Mouse (Mus musculus) hindbrain, embryonic 11.5 days (tissue): ENCODE results near the gene Gnai2. TPM values are rescaled to one million over a fixed set of nuclear protein-coding genes. Genes with fewer than 3 reads are reported as not detected.
A peak's percentile ranks its signal among the peaks of the same experiment; 100 is the strongest.

Source experiments
- ATAC-seq: fragments of 200-750 bp; cut with Nextera tagmentation; 2 replicates; pipeline ENCODE4 v1.8.0; 2017; ENCODE audit warnings: mild to moderate bottlenecking, moderate TSS enrichment, moderate library complexity; ENCODE audit not compliant: low FRiP score
- DNase-seq: peaks from one replicate; pipeline ENCODE4 v3.0.0-alpha.2; 2015; ENCODE audit warnings: low spot score
- H3K27ac ChIP-seq: fragments of 300-500 bp; sonication (generic); 2 replicates; pipeline ENCODE4 v1.5.1; 2014; ENCODE audit warnings: mild to moderate bottlenecking, low read depth, low read length
- H3K27me3 ChIP-seq: fragments of 300-500 bp; sonication (generic); 2 replicates; pipeline ENCODE4 v1.6.1; 2014; ENCODE audit warnings: mild to moderate bottlenecking, low read length, moderate library complexity, mixed read lengths; ENCODE audit not compliant: control insufficient read depth, insufficient read depth
- H3K36me3 ChIP-seq: fragments of 300-500 bp; sonication (generic); 2 replicates; pipeline ENCODE4 v1.6.1; 2014; ENCODE audit warnings: mild to moderate bottlenecking, low read length, moderate library complexity, mixed read lengths; ENCODE audit not compliant: control insufficient read depth, insufficient read depth
- H3K4me1 ChIP-seq: fragments of 300-500 bp; sonication (generic); replicated peaks from 2 replicates; pipeline ENCODE4 v1.6.1; 2014; ENCODE audit warnings: low read length, mixed read lengths; ENCODE audit not compliant: control insufficient read depth, insufficient read depth
- H3K4me2 ChIP-seq: fragments of 300-500 bp; sonication (generic); replicated peaks from 2 replicates; pipeline ENCODE4 v1.6.1; 2014; ENCODE audit warnings: mild to moderate bottlenecking, low read depth, low read length
- H3K4me3 ChIP-seq: fragments of 300-500 bp; sonication (generic); 2 replicates; pipeline ENCODE4 v1.5.1; 2014; ENCODE audit warnings: low read depth, low read length
- H3K9ac ChIP-seq: fragments of 300-500 bp; sonication (generic); 2 replicates; pipeline ENCODE4 v1.6.1; 2014; ENCODE audit warnings: low read depth, low read length
- H3K9me3 ChIP-seq: fragments of 300-500 bp; sonication (generic); 2 replicates; pipeline ENCODE4 v1.6.1; 2016; ENCODE audit warnings: low read length; ENCODE audit not compliant: control insufficient read depth
- WGBS: fragments of 180-500 bp; shearing (Covaris S2); extraction: QIAGEN DNeasy Blood & Tissue Kit; methylation state at CpG from one replicate; pipeline ENCODE4 v1.1.7; 2014; 5-methylcytosine and 5-hydroxymethylcytosine counted together
- polyA plus RNA-seq: library from polyadenylated mRNA; unstranded; fragments of >200 nt; fragmentation: Nextera tagmentation; extraction: Ambion mirVana; gene quantifications from 2 replicates; pipeline ENCODE4 v1.2.1, GENCODE M21; 2014

Gene Gnai2
- polyA plus RNA-seq, 1 experiment from 2014 or later: 529 TPM

DNA sequence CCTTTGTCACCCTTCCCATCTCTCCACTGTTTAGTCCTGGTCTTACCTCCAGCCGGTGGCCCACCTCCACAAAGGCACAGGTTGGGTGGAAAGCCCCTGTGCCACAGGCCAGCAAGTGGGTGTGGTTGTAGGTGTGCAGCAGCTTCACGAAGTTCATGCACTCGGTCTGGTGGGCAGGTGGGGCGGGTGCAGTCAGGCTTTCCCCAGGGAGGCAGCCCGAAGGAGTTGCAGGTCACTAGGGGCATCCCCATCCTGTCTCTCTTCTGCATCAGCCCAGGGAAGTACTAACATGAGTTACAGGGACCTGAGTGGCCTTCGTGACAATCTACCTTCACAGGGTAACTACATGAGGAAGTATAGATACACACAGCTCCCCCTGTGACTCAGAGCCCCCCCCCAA, 31.9 kb downstream of the Gnai2 start:
- H3K36me3 ChIP-seq: no peaks in the 10 kb centered on the region
- no peak for ATAC-seq
- H3K4me3 ChIP-seq: no peak overlapping the region
- no peak for DNase-seq
- no peak overlapping the region for H3K4me2 ChIP-seq
- no peak overlapping the region for H3K27ac ChIP-seq
- no peaks in the 10 kb centered on the region for H3K9me3 ChIP-seq
- 75% methylated on average over 6 of the region's 6 CpGs for WGBS
- H3K4me1 ChIP-seq: peaks cover 16% of the 10 kb centered on the region
- no peaks in the 10 kb centered on the region for H3K27me3 ChIP-seq
- no peak overlapping the region for H3K9ac ChIP-seq

DNA sequence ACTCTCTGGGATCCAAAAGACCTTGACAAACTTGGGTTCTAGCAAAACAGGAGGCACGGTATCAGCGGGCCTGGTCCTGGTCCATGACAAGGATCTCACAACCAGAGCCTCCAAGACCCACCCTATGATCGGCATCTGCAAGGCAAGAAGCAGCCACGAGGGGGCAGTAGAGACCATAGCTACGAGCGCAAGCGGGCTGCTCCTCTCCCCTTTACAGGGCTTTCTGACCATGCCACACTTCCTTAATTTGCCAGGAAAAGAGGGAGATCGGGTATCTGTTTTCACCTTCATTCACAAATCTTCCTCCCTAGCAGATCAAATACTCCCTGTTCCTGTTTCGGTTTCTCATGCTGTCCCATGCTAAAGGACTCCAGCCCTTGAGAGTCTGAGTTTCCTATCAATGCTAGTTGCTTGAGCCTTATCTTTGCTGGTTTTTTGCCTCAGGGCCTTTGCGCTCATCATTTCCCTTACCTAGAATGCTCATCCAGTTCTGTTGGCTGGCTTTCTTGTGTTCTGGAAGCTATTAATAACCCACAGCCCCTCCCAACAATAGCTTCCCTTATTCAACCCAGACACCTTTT, 33.0 kb downstream of the Gnai2 start:
- no peak overlapping the region for H3K27ac ChIP-seq

DNA sequence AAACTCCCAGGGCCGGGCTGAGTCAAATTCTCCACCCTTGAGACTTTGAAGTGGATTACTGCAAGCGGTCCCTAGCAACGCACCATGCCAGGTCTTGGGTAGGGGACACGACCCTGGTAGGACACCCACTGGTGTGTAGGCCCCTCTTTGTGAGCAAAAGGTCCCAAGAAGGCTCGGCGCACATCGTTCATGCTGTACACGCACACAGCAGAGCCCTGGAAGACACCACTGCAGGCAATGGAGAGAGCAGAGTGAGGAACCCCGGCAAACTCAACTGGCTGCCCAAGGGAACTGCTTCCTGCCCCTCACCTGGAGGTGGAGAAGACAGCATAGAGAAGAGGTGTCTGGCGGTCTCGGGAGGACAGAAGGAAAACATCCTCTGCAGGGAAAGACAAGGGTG, 33.9 kb downstream of the Gnai2 start:
- no peaks in the 10 kb centered on the region for H3K36me3 ChIP-seq
- no peaks in the 10 kb centered on the region for H3K27me3 ChIP-seq
- ATAC-seq: no peak
- DNase-seq: no peak
- 92% methylated on average over 11 of the region's 11 CpGs for WGBS
- no peak overlapping the region for H3K27ac ChIP-seq
- H3K9ac ChIP-seq: no peak overlapping the region
- H3K9me3 ChIP-seq: no peaks in the 10 kb centered on the region
- peaks cover 13% of the 10 kb centered on the region for H3K4me1 ChIP-seq
- H3K4me3 ChIP-seq: no peak overlapping the region
- H3K4me2 ChIP-seq: no peak overlapping the region

More for the DNA sequence above, 33.0 kb downstream of the Gnai2 start:
- 12% methylated on average over 10 of the region's 10 CpGs for WGBS
- H3K27me3 ChIP-seq: no peaks in the 10 kb centered on the region
- H3K9ac ChIP-seq: no peak overlapping the region
- H3K36me3 ChIP-seq: no peaks in the 10 kb centered on the region
- H3K4me3 ChIP-seq: no peak overlapping the region
- H3K4me2 ChIP-seq: no peak overlapping the region
- peak; percentile 34; the same call in 1 of the 2 replicates for ATAC-seq
- peak; percentile 98 for DNase-seq
- no peaks in the 10 kb centered on the region for H3K9me3 ChIP-seq
- H3K4me1 ChIP-seq: peaks cover 13% of the 10 kb centered on the region

DNA sequence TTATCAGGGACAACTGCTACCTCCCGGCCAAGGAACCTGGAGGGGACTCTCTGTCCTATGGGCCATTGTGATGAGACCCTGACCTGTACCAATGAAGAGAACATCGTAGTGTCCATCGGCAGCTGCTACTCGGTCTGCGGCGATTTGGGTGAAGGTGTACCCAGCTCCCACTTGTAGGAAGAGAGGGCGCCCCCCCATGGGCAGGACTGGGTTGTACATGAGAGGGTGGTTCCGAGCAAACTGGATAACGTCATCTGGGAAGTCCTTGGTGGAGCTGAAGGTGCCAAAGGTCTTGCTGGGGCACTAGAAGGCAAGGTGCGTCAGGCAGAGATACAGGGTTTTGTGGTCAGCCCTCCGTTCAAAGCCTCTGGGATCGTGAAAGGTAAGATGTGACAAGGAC, 34.4 kb downstream of the Gnai2 start:
- 82% methylated on average over 12 of the region's 12 CpGs for WGBS
- no peak overlapping the region for H3K27ac ChIP-seq
- no peak overlapping the region for H3K9ac ChIP-seq
- peaks cover 13% of the 10 kb centered on the region for H3K4me1 ChIP-seq
- no peaks in the 10 kb centered on the region for H3K9me3 ChIP-seq
- H3K4me2 ChIP-seq: no peak overlapping the region
- ATAC-seq: no peak
- no peak for DNase-seq
- H3K4me3 ChIP-seq: no peak overlapping the region
- H3K36me3 ChIP-seq: no peaks in the 10 kb centered on the region
- no peaks in the 10 kb centered on the region for H3K27me3 ChIP-seq

DNA sequence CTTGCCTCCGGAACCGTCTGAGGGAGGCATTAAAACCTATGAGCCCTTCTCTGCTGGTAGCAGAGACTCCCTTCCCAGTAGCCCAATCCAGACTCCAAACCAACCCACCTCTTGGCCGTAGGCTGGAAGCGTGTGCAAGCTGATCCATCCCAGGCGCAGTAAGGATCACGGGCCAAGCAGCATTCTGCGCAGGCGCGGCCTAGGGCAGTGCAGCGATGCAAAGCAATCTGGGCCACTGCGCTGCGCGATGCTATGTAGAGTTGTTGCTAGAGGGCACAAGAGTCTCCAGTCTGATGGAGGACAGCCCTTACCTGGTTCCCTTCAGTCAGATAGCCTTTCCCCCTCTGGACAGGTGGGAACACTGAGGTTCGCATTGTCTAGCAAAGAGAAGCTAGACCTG, 35.3 kb downstream of the Gnai2 start:
- H3K9me3 ChIP-seq: no peaks in the 10 kb centered on the region
- peaks cover 10% of the 10 kb centered on the region for H3K4me1 ChIP-seq
- H3K27ac ChIP-seq: no peak overlapping the region
- no peak overlapping the region for H3K9ac ChIP-seq
- no peak for DNase-seq
- WGBS: 71% methylated on average over 14 of the region's 14 CpGs
- no peaks in the 10 kb centered on the region for H3K27me3 ChIP-seq
- H3K36me3 ChIP-seq: no peaks in the 10 kb centered on the region
- no peak overlapping the region for H3K4me2 ChIP-seq
- ATAC-seq: no peak
- no peak overlapping the region for H3K4me3 ChIP-seq

DNA sequence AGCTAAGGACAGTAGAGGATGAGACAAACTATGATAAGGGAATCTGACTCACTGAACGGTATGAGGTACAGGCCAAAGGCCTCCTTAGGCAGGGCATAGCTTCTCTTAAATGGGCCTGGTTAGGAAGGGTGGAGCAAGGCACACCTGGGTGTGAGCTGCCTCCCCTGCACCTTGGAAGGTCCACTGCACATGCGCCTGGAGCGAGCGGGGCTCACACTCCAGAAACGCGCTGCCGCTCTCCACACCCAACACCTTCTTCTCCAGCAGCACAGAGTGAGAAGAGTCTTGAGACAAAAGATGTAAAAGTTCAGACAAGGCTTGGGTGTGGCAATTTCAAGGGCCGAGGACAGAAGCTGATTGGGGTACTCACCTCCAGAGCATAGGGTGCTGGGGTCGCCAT, 35.7 kb downstream of the Gnai2 start:
- no peaks in the 10 kb centered on the region for H3K9me3 ChIP-seq
- H3K4me1 ChIP-seq: peaks cover 7% of the 10 kb centered on the region; the same call in 1 of the 2 replicates
- H3K4me3 ChIP-seq: no peak overlapping the region
- no peak overlapping the region for H3K27ac ChIP-seq
- WGBS: 92% methylated on average over 9 of the region's 9 CpGs
- no peaks in the 10 kb centered on the region for H3K27me3 ChIP-seq
- DNase-seq (no peak), ATAC-seq (no peak)
- no peak overlapping the region for H3K9ac ChIP-seq
- no peak overlapping the region for H3K4me2 ChIP-seq
- H3K36me3 ChIP-seq: no peaks in the 10 kb centered on the region

DNA sequence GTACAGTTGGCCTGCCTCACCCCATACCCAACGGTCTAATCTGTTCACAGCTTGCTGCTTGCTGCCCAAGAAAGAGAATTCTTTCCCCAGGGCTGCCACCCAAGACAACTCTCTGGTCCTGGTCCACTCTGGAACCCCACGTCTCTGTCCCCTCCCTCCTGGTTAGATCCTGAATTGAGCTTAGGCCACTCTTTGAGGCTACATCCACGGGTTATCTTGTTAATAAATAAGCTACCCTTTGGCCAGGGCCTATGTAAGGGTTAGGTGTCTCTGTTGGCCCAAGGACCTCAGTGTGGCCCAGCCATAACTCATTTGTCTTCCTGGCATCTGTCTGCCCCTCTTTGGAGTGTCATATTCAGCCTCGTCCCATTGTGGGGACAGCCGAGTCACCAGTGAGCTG, 36.8 kb downstream of the Gnai2 start:
- ATAC-seq (no peak), DNase-seq (no peak)
- H3K9me3 ChIP-seq: no peaks in the 10 kb centered on the region
- no peak overlapping the region for H3K9ac ChIP-seq
- no peak overlapping the region for H3K27ac ChIP-seq
- H3K27me3 ChIP-seq: no peaks in the 10 kb centered on the region
- 77% methylated on average over 5 of the region's 5 CpGs for WGBS
- no peak overlapping the region for H3K4me2 ChIP-seq
- H3K4me3 ChIP-seq: no peak overlapping the region
- H3K36me3 ChIP-seq: no peaks in the 10 kb centered on the region
- H3K4me1 ChIP-seq: 0 out of 2 replicates have a peak, but pooled peaks cover 2% of the 10 kb centered on the region

DNA sequence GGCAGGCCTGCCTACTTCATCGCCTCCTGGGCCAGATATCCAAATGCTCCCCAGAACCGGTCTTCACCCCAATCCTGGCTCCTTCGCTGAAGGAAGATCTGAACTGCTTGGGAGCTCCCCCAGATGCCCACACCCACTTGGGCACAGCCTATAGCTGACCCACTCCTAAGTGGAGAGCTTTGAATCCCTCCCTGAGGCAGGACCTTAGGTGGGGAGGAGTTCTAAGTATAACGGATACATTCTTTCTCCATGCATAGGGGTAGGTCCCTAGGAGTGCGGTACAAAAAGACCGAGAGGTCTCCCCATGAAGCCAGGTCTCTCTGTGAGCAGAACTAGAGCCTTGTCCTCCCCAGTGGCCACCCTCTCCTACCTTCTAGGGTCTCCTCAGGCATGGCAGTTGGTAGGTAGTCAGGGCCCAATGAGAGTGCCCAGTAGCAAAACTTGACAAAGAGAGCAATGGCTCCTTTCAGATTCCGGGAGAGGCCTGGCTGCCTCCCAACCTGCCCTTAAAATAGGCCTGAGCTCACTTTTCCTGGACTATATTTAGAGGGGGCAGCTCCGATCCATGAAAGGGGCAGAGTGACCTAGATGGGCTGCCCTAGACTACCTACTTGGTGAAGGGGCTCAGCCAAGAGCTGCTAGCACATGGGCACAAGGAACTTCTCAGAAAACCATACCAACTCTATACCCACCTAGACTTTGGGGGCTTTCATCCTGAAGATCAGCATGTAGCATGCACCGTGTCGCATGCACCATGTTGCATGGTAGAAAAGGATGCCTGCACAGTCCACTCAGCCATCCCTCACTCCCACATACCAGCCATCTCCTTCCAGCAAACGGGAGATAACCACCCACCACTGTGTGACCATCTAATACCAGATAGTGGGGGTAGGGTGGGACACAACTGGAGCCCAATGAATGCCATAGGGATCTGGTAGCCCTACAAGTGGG, 38.3 kb downstream of the Gnai2 start:
- H3K36me3 ChIP-seq: no peaks in the 10 kb centered on the region
- H3K4me3 ChIP-seq: no peak overlapping the region
- DNase-seq: no peak
- no peak for ATAC-seq
- no peaks in the 10 kb centered on the region for H3K9me3 ChIP-seq
- no peaks in the 10 kb centered on the region for H3K27me3 ChIP-seq
- H3K4me1 ChIP-seq: no peaks in the 10 kb centered on the region
- no peak overlapping the region for H3K27ac ChIP-seq
- H3K9ac ChIP-seq: no peak overlapping the region
- 92% methylated on average over 11 of the region's 11 CpGs for WGBS
- no peak overlapping the region for H3K4me2 ChIP-seq
